Mouse (Mus musculus) midbrain, embryonic 10.5 days (tissue): Measurements from ENCODE around the gene Sucla2. TPM values are rescaled to one million over a fixed set of nuclear protein-coding genes. Genes with fewer than 3 reads are reported as not detected.

Experiments
- DNase-seq: peaks from one replicate; pipeline ENCODE4 v3.0.0-alpha.2; 2017; ENCODE audit warnings: low spot score
- H3K27ac ChIP-seq: fragments of 300-500 bp; sonication (generic); replicated peaks from 2 replicates; pipeline ENCODE4 v1.5.1; 2016; ENCODE audit warnings: mild to moderate bottlenecking
- H3K27me3 ChIP-seq: fragments of 300-500 bp; sonication (generic); 2 replicates; pipeline ENCODE4 v1.6.1; 2016; ENCODE audit warnings: low read depth, mild to moderate bottlenecking; ENCODE audit not compliant: poor library complexity, severe bottlenecking
- H3K36me3 ChIP-seq: fragments of 300-500 bp; sonication (generic); 2 replicates; pipeline ENCODE4 v1.6.1; 2016; ENCODE audit warnings: mild to moderate bottlenecking, moderate library complexity
- H3K4me1 ChIP-seq: fragments of 300-500 bp; sonication (generic); 2 replicates; pipeline ENCODE4 v1.6.1; 2016
- H3K4me3 ChIP-seq: fragments of 300-500 bp; sonication (generic); 2 replicates; pipeline ENCODE4 v1.5.1; 2016; ENCODE audit warnings: mild to moderate bottlenecking, moderate library complexity
- H3K9me3 ChIP-seq: fragments of 300-500 bp; sonication (generic); replicated peaks from 2 replicates; pipeline ENCODE4 v1.6.1; 2016; ENCODE audit warnings: mild to moderate bottlenecking
- WGBS: fragments of 180-500 bp; shearing (Covaris S2); methylation state at CpG from one replicate; pipeline ENCODE4 v1.1.7; 2016; 5-methylcytosine and 5-hydroxymethylcytosine counted together
- polyA plus RNA-seq: library from polyadenylated mRNA; unstranded; fragments of >200 nt; fragmentation: Nextera tagmentation; extraction: Ambion mirVana; gene quantifications from 2 replicates; pipeline ENCODE4 v1.2.1, GENCODE M21; 2016

The Sucla2 gene
- 104 and 109 TPM in 2 replicates for polyA plus RNA-seq

DNA sequence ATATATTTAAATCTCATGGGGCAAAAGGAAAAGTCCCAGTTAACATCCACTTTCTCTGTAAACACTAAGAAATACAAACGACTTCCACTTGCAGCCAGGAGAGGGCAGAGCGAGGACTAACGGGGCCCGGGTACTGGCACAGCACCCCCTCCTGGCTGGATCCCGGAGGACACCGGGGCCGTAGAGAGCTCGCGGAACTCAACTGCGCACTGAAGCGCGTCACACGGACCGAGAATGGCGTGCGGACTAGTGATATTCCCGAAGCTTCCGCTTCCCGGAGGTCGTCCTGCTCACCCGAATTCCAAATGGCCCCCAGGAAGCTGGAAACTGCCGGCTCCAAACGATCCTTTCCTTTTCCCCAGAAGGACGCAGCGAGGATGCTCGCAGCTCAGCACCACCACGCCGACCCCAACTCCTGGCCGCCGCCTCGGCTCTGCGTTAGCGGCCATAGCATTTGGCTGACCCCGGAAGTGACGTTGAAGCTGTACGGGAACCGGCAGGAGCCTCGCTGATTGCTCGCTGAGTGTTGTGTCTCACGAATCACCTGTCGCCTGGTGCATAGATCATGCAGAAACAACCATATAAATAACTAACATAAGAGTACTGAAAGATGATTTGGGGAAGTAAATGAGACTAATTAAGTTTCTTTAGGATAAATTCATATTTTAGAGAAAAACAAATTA lies at the start of gene Sucla2:
Sucla2 (plus strand) TSS at position 554 of the 683 bp plus-strand sequence.
- H3K4me1 ChIP-seq, result 0 out of 2 replicates have a peak, but pooled peaks cover 3% of the 10 kb centered on the region
- no peaks in the 10 kb centered on the region for H3K36me3 ChIP-seq
- H3K4me3 ChIP-seq, result peak within 1 kb of the TSS; percentile 55
- H3K9me3 ChIP-seq, result no peaks in the 10 kb centered on the region
- no peaks in the 10 kb centered on the region for H3K27me3 ChIP-seq
- WGBS, result 2% methylated on average over 41 of the region's 41 CpGs
- DNase-seq, result peak; percentile 94
- H3K27ac ChIP-seq, result peak within 1 kb of the TSS; percentile 89

DNA sequence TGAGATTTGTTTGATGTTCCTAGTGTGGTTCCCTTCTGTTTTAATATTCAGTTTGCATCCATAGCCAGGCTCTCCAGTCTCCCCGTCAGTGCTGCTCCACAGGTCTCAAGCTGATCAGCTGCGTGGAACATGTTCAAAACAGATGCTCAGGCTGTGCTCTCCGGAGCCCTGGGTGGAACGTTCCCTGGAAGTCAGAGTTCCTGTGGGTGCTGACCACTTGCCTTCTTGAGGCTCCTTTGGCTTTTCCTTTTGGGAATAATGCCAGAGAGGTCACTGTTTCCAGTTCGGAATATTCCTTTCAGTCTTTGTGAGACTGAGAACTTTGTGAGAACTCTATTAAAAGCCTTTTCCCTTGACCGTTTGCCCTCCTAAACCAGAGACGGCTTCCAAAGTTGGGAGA lies 49.6 kb upstream of the Sucla2 start:
- WGBS, result 87% methylated on average over 7 of the region's 7 CpGs
- Histone ChIP-seq H3K4me1 (peaks cover 6% of the 10 kb centered on the region), H3K27ac (no peak overlapping the region), H3K36me3 (no peaks in the 10 kb centered on the region), H3K27me3 (no peaks in the 10 kb centered on the region), H3K9me3 (no peaks in the 10 kb centered on the region), H3K4me3 (no peak overlapping the region)
- no peak for DNase-seq

DNA sequence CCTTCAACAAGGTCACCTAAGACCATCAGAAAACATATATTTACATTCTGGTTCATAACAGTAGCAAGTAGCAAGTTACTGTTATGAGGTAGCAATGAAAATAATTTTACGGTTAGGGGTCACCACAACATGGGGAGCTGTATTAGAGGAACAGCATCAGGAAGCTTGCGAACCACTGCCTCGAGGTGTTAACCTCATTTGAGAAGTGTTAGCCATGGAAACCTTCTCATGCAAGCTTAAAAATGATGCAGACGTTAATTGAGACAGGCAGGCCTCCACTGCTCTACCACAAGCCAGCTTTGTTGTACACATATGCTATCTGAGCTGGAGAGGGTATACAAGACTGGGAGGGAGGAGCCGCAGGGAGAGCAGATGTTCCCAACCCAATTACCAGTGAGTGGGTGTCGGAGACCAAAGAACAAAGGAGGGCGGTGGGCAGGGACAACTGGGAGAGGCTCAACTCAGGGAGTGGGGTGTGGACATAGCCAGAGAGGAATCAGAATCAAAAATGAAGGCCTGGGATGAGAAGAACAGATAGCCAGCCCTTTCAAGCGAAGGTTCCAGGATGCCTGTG lies 48.7 kb upstream of the Sucla2 start:
- Histone ChIP-seq H3K4me3 (no peak overlapping the region), H3K36me3 (no peaks in the 10 kb centered on the region), H3K27ac (peak overlapping the region; percentile 42; the same call in 1 of the 2 replicates), H3K27me3 (no peaks in the 10 kb centered on the region), H3K9me3 (no peaks in the 10 kb centered on the region), H3K4me1 (peaks cover 6% of the 10 kb centered on the region)
- WGBS, result 83% methylated on average over 8 of the region's 8 CpGs
- no peak for DNase-seq

DNA sequence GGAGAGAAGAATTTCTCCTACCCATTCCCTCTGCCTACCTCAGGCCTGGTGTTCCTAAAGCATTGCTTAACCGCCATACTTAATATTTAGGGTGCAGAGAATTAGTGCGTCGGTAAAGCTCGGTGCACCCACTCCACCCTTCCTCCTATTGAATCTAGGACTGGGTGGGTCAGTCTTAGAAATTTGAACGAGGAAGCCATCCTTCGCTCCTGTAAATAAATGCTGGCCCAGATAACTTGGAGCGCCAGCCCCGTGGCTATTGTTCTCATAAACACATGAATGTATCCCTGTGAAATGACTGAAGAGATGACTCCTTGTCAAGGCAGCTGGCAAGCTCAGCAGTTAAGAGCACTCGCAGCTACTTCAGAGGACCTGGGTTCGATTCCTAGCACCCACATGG lies 48.0 kb upstream of the Sucla2 start:
- Histone ChIP-seq H3K27ac (0 out of 2 replicates have a peak overlapping the region, but pooled peaks have one; percentile 42), H3K4me3 (no peak overlapping the region), H3K4me1 (peaks cover 6% of the 10 kb centered on the region), H3K27me3 (no peaks in the 10 kb centered on the region), H3K36me3 (no peaks in the 10 kb centered on the region), H3K9me3 (no peaks in the 10 kb centered on the region)
- DNase-seq, result no peak
- WGBS, result 96% methylated on average over 10 of the region's 10 CpGs

DNA sequence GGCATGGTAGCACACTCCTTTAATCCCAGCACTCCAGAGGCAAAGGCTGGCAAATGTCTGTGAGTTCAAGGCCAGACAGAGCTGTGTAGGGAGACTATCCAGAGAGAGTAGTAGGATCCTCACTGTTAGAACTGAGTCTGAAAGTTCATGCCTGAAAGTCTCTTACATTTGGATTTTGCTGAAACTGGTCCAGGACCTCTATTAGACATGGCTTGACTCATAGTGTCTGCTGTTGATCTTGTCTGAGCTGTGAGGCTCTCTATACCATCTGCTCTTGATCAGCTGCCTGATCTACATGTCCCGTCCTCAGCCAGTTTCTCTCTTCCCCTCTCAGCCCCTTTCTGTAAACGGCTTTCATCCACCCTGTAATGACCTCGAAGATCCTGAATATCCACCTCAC lies 46.8 kb upstream of the Sucla2 start:
- Histone ChIP-seq H3K4me3 (no peak overlapping the region), H3K27ac (no peak overlapping the region), H3K4me1 (peaks cover 6% of the 10 kb centered on the region), H3K9me3 (no peaks in the 10 kb centered on the region), H3K36me3 (no peaks in the 10 kb centered on the region), H3K27me3 (no peaks in the 10 kb centered on the region)
- 79% methylated on average over 3 of the region's 3 CpGs for WGBS
- no peak for DNase-seq

DNA sequence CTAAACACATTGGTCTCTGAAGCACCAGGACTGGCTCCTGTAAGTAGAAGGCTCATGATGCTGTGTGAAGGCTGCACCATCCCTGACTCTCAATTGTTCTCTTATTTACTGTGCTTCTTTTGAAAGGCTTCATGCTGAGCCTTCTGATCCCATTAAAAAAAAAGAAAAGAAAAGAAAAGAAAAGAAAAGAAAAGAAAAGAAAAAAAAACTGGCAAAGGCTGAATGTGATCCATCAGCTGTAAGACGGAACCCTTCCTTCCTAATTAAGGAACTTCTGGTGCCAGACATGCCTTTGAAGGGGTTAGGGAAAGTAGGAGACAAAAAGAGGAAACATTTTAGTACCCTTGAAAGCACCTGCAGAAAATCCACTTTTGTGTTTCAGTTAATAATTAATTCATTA lies 45.3 kb upstream of the Sucla2 start:
- Histone ChIP-seq H3K27me3 (no peaks in the 10 kb centered on the region), H3K36me3 (no peaks in the 10 kb centered on the region), H3K4me1 (peaks cover 6% of the 10 kb centered on the region), H3K27ac (no peak overlapping the region), H3K9me3 (no peaks in the 10 kb centered on the region), H3K4me3 (no peak overlapping the region)
- DNase-seq, result no peak
- WGBS, result 20% methylated on average over 1 of the region's 1 CpGs

DNA sequence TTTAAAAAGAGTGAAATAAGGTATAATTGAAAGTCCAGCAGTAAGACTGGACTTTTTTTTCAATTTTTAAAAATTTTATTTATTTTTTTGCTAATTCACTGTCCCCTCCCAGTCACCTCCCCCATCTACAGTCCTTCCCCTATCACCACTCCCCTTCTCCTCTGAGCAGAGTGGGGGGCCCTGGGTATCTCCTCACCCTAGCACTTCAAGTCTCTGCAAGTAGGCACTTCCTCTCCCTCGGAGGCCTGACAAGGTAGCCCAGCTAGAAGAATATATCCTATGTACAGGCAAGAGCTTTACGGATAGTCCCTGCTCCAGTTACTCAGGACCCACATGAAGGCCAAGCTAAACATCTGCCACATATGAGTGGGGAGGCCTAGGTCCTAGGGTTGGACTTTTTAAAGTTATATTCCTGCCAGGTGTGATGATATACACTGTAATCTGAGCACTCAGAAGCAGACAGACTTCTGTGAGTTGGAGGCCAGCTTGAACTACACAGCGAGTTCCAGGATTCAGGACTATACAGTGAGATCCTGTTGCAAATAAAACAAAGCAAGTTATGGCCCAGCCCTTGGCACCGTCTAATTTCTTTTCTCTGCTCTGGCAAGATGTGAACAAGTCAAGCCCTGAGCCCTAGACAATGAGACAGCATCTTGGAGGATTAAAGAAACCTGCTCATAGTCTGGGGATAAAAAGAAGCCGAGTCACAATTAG lies 41.4 kb upstream of the Sucla2 start:
- WGBS, result 82% methylated on average over 5 of the region's 5 CpGs
- no peaks in the 10 kb centered on the region for H3K27me3 ChIP-seq
- H3K4me1 ChIP-seq, result peaks cover 6% of the 10 kb centered on the region
- H3K36me3 ChIP-seq, result no peaks in the 10 kb centered on the region
- DNase-seq, result no peak
- no peak overlapping the region for H3K27ac ChIP-seq
- no peak overlapping the region for H3K4me3 ChIP-seq
- no peaks in the 10 kb centered on the region for H3K9me3 ChIP-seq

DNA sequence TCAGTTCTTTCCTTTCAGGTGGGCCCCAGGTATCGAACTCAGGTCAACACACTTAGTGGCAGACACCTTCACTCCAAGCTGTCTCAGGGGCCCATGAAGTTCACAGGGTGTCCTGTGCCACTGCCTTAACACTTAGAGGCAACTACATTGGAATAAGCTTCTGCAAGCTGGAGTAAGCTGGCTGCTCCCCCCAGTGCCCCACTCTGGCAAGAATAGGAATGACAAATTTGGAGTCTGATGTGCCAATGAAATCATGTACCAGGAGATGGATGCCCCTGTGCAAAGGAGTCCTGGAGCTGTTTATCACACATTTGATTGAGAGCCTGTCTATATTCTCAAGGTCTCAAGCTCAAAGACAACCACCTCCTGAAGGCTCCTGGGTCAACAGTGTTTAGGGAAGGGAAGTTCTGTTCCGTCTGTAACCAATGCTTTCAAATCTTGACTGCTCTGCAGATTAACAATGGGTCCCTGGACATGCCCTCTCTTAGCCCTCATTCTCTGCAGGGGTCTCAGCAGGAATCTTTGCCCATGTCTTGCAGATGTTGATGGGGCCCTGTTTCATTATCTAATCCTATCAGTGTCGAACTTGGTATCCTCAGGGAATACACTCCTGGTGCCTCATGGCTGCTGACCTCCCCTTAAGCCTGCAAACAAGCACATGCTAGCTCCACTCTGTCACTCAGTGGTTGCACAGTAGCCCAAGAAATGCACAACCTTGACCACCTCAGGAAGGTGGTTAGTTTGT lies 40.6 kb upstream of the Sucla2 start:
- WGBS, result 66% methylated on average over 3 of the region's 3 CpGs

DNA sequence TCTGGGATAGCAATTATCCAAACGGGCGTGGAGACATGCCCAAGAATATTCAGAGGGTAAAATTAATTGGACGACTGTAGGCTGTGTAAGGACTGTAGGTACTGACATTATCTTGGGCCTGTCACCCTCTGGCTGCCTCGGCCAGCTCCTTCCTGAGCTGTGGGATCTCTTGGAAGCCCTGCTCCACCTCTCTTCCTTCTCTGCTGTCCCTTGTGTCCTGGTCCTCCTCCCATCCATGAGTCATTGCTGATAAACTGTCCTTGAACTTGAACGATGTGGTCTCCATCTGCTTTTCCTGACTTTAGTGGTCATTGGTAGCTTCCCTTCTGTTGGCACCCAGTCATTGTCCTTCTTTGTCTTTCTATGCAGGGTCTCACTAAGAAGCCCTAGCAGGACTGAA lies 38.5 kb upstream of the Sucla2 start:
- Histone ChIP-seq H3K27ac (no peak overlapping the region), H3K27me3 (no peaks in the 10 kb centered on the region), H3K4me1 (no peaks in the 10 kb centered on the region), H3K9me3 (0 out of 2 replicates have a peak, but pooled peaks cover 3% of the 10 kb centered on the region), H3K36me3 (no peaks in the 10 kb centered on the region), H3K4me3 (no peak overlapping the region)
- no peak for DNase-seq
- 88% methylated on average over 5 of the region's 5 CpGs for WGBS

More for the DNA sequence above, 40.6 kb upstream of the Sucla2 start:
- H3K27ac ChIP-seq, result no peak overlapping the region
- no peak for DNase-seq
- peaks cover 4% of the 10 kb centered on the region for H3K4me1 ChIP-seq
- H3K36me3 ChIP-seq, result no peaks in the 10 kb centered on the region
- no peaks in the 10 kb centered on the region for H3K27me3 ChIP-seq
- no peaks in the 10 kb centered on the region for H3K9me3 ChIP-seq
- H3K4me3 ChIP-seq, result no peak overlapping the region

DNA sequence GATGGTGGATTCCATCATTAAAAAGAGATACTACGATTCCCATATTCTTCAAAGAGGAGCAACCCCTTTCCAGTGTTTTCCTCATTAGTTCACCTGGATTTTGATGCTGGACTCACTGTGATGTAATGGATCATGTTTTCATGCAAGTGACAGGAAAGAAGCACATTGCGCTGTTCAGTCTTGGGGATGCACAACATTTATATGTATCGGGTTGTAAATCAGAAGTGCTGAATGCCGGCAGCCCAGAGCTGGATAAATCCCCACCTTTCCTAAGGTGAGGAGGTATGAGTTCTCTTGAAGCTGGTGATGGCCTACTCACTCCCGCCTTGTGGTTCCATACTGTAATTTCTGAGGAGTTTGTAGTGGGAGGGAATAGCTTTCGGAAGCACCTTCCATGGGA lies 31.8 kb upstream of the Sucla2 start:
- Histone ChIP-seq H3K36me3 (no peaks in the 10 kb centered on the region), H3K4me3 (no peak overlapping the region), H3K4me1 (no peaks in the 10 kb centered on the region), H3K27me3 (no peaks in the 10 kb centered on the region), H3K27ac (no peak overlapping the region), H3K9me3 (0 out of 2 replicates have a peak, but pooled peaks cover 3% of the 10 kb centered on the region)
- 91% methylated on average over 6 of the region's 6 CpGs for WGBS
- no peak for DNase-seq

DNA sequence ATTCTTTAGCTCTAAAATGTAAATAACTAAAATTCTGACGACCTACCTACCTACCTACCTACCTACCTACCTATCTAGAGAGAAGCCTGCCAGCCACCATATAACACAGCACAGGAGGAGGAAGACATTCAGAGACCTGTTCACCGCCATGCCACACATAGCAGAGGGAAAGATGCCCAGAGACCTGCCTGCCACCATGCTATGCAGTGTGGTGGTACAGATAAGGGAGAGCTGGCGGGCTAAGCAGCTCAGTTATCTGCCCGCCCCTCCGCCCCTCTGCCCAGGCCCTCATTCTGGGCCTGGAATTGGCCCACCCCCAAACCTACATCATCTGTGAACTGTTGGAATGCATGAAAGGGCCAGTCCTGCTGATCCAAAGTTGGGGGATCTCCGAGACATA lies 31.0 kb upstream of the Sucla2 start:
- 73% methylated on average over 6 of the region's 6 CpGs for WGBS
- Histone ChIP-seq H3K27me3 (no peaks in the 10 kb centered on the region), H3K9me3 (0 out of 2 replicates have a peak, but pooled peaks cover 3% of the 10 kb centered on the region), H3K4me1 (no peaks in the 10 kb centered on the region), H3K36me3 (no peaks in the 10 kb centered on the region), H3K4me3 (no peak overlapping the region), H3K27ac (no peak overlapping the region)
- no peak for DNase-seq

DNA sequence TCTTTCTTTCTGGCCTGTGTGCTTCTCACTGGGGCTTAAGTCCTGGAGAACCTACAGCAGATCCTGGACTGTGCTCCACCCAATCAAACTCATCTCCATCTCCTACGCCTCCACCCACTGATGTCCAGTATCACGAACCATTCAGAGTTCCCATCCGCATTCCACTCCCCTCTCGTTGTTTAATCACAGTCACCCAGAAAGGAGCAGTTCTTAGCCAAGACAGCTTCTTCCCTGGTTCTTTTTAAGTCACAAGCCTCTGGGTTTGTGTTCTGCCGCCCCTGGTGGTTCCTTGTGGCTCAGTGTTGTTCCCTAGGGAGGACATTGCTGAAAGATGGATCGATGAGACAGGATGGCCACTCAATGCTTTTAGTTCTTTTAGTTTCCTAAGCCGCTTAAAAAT lies 29.4 kb upstream of the Sucla2 start:
- no peak for DNase-seq
- Histone ChIP-seq H3K4me3 (no peak overlapping the region), H3K27me3 (no peaks in the 10 kb centered on the region), H3K9me3 (0 out of 2 replicates have a peak, but pooled peaks cover 3% of the 10 kb centered on the region), H3K27ac (no peak overlapping the region), H3K4me1 (no peaks in the 10 kb centered on the region), H3K36me3 (no peaks in the 10 kb centered on the region)
- WGBS, result 75% methylated on average over 7 of the region's 7 CpGs
